Mouse (Mus musculus) forebrain, embryonic 15.5 days (tissue): ENCODE measurements around the gene Krtap24-1. TPM values are rescaled to one million over a fixed set of nuclear protein-coding genes. Genes with fewer than 3 reads are reported as not detected.

Experiments used
- ATAC-seq: fragments of 200-750 bp; cut with Nextera tagmentation; replicated peaks from 2 replicates; pipeline ENCODE4 v1.8.0; 2017; ENCODE audit warnings: mild to moderate bottlenecking, moderate TSS enrichment, moderate library complexity
- H3K27ac ChIP-seq: fragments of 300-500 bp; sonication (generic); replicated peaks from 2 replicates; pipeline ENCODE4 v1.5.1; 2015; ENCODE audit warnings: mild to moderate bottlenecking, inconsistent platforms
- H3K27me3 ChIP-seq: fragments of 300-500 bp; sonication (generic); 2 replicates; pipeline ENCODE4 v1.6.1; 2015; ENCODE audit warnings: inconsistent platforms
- H3K36me3 ChIP-seq: fragments of 300-500 bp; sonication (generic); 2 replicates; pipeline ENCODE4 v1.6.1; 2015; ENCODE audit warnings: mild to moderate bottlenecking, inconsistent platforms
- H3K4me1 ChIP-seq: fragments of 300-500 bp; sonication (generic); 2 replicates; pipeline ENCODE4 v1.6.1; 2015; ENCODE audit warnings: inconsistent platforms
- H3K4me2 ChIP-seq: fragments of 300-500 bp; sonication (generic); replicated peaks from 2 replicates; pipeline ENCODE4 v1.6.1; 2015; ENCODE audit warnings: mild to moderate bottlenecking, inconsistent platforms
- H3K4me3 ChIP-seq: fragments of 300-500 bp; sonication (generic); 2 replicates; pipeline ENCODE4 v1.5.1; 2015; ENCODE audit warnings: mild to moderate bottlenecking, inconsistent platforms
- H3K9ac ChIP-seq: fragments of 300-500 bp; sonication (generic); replicated peaks from 2 replicates; pipeline ENCODE4 v1.6.1; 2015; ENCODE audit warnings: mild to moderate bottlenecking, inconsistent platforms
- H3K9me3 ChIP-seq: fragments of 300-500 bp; sonication (generic); 2 replicates; pipeline ENCODE4 v1.6.1; 2016; ENCODE audit warnings: inconsistent platforms
- WGBS: fragments of 180-500 bp; shearing (Covaris S2); methylation state at CpG from one replicate; pipeline ENCODE4 v1.1.7; 2015; ENCODE audit warnings: mixed read lengths; 5-methylcytosine and 5-hydroxymethylcytosine counted together
- polyA plus RNA-seq: library from polyadenylated mRNA; unstranded; fragments of >200 nt; fragmentation: Nextera tagmentation; extraction: Ambion mirVana; gene quantifications from 2 replicates; pipeline ENCODE4 v1.2.1, GENCODE M21; 2015

Krtap24-1 gene
- polyA plus RNA-seq, 1 experiment from 2014 or later = not detected

DNA sequence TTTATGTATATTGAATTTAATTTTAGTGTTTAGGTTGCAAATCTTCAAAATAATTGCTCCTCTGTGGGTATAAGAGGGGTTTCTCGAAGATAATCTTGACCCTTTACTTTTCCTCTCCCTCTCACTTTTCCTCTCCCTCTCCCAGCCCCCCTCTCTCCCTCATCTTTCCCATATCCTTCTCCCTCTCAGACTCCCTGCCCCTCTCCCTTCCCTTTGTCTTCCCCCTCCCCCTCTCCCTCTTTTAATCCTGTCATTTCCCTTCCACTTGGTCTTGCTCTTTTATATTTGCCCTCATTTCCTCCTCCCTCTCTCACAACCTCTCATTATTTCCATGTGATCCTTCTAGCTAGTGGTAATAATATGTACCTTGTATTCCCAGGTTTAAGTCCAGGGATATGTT lies 9.6 kb downstream of the Krtap24-1 start:
- 21% methylated on average over 1 of the region's 1 CpGs for WGBS
- Histone ChIP-seq H3K4me1 (no peaks in the 10 kb centered on the region), H3K4me2 (no peak overlapping the region), H3K4me3 (no peak overlapping the region), H3K36me3 (no peaks in the 10 kb centered on the region), H3K9ac (no peak overlapping the region), H3K27me3 (no peaks in the 10 kb centered on the region), H3K9me3 (no peaks in the 10 kb centered on the region), H3K27ac (no peak overlapping the region)
- ATAC-seq = no peak

GRCm38 (mm10) chr16:88600303-88600702 lies 11.8 kb downstream of the Krtap24-1 start:
- H3K9me3 ChIP-seq = no peaks in the 10 kb centered on the region
- WGBS = 84% methylated on average over 8 of the region's 8 CpGs
- no peak overlapping the region for H3K4me3 ChIP-seq
- H3K9ac ChIP-seq = no peak overlapping the region
- no peaks in the 10 kb centered on the region for H3K36me3 ChIP-seq
- no peak overlapping the region for H3K27ac ChIP-seq
- no peaks in the 10 kb centered on the region for H3K27me3 ChIP-seq
- H3K4me2 ChIP-seq = no peak overlapping the region
- H3K4me1 ChIP-seq = no peaks in the 10 kb centered on the region
- ATAC-seq = no peak

DNA sequence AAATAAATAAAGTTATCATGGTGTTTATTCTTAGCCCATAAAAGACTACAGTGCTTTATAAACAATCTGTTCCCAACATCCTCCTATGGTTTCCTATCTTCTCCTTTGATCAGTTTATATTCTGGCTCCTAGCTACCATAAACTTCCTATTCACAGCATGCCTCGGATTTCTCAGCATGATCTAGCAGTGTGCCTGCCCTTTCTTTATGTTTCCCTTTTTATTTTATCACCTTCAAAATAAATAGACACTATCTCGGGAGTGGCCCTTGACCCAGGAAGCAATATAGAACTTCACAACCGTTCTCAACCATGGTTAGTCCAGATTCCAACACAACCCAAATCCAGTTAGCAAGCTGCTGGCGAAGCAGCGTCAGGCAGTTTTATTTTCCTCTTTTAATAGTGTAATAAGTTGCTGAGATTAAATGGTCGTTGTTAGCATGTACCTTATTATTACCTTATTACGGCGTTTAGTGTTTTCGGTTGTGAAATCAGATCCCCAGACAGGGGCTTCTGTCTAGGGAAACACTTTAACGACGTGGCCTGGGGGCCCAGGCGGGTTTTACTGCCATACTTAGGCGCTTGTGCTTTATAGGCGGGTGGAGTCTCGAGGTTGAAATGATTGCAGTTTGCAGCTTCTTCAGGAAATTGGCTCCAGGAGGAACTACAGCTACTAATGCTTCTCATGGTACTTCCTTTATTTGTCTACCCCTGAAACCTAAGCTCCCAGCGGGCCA lies 12.4 kb downstream of the Krtap24-1 start:
- Histone ChIP-seq H3K27me3 (no peaks in the 10 kb centered on the region), H3K9me3 (no peaks in the 10 kb centered on the region), H3K9ac (no peak overlapping the region), H3K36me3 (no peaks in the 10 kb centered on the region), H3K4me2 (no peak overlapping the region), H3K4me1 (no peaks in the 10 kb centered on the region), H3K4me3 (no peak overlapping the region), H3K27ac (no peak overlapping the region)
- WGBS = 57% methylated on average over 16 of the region's 16 CpGs
- ATAC-seq = no peak

DNA sequence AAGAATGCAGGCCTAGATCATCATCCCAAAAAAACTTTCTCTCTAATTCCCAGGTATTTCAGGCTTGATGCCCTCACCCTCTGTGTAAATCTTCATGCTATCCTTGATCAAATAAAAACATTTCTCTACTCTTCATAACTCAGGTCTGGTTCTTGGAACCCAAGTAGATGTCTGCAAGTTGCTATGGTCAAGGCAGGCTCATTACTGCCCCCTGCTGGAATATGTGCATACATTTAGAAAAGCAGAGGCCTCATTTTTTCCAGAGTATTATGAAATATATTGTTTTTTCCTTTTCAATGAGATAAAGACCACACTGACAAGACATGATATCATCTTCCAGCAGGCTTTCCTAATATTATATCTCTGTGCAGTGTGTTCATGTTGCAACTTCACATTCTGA lies 19.3 kb downstream of the Krtap24-1 start:
- H3K27me3 ChIP-seq = no peaks in the 10 kb centered on the region
- no peak for ATAC-seq
- H3K27ac ChIP-seq = no peak overlapping the region
- H3K9ac ChIP-seq = no peak overlapping the region
- H3K4me1 ChIP-seq = no peaks in the 10 kb centered on the region
- H3K4me3 ChIP-seq = no peak overlapping the region
- no peaks in the 10 kb centered on the region for H3K36me3 ChIP-seq
- no peak overlapping the region for H3K4me2 ChIP-seq
- no peaks in the 10 kb centered on the region for H3K9me3 ChIP-seq

GRCm38 (mm10) chr16:88583338-88583737 lies 28.7 kb downstream of the Krtap24-1 start:
- H3K9ac ChIP-seq = no peak overlapping the region
- H3K9me3 ChIP-seq = no peaks in the 10 kb centered on the region
- no peaks in the 10 kb centered on the region for H3K36me3 ChIP-seq
- no peak overlapping the region for H3K4me2 ChIP-seq
- 92% methylated on average over 9 of the region's 9 CpGs for WGBS
- H3K27ac ChIP-seq = no peak overlapping the region
- ATAC-seq = no peak
- no peaks in the 10 kb centered on the region for H3K27me3 ChIP-seq
- H3K4me3 ChIP-seq = no peak overlapping the region
- no peaks in the 10 kb centered on the region for H3K4me1 ChIP-seq

GRCm38 (mm10) chr16:88575885-88576679 lies 36.0 kb downstream of the Krtap24-1 start:
- WGBS = 78% methylated on average over 4 of the region's 4 CpGs
- H3K27ac ChIP-seq = no peak overlapping the region
- no peak for ATAC-seq

GRCm38 (mm10) chr16:88572904-88573404 lies 39.1 kb downstream of the Krtap24-1 start:
- no peak for ATAC-seq
- no peak overlapping the region for H3K27ac ChIP-seq
- H3K4me3 ChIP-seq = no peak overlapping the region
- no peaks in the 10 kb centered on the region for H3K36me3 ChIP-seq
- H3K4me1 ChIP-seq = no peaks in the 10 kb centered on the region
- no peak overlapping the region for H3K9ac ChIP-seq
- H3K27me3 ChIP-seq = no peaks in the 10 kb centered on the region
- 83% methylated on average over 5 of the region's 5 CpGs for WGBS
- no peak overlapping the region for H3K4me2 ChIP-seq
- H3K9me3 ChIP-seq = no peaks in the 10 kb centered on the region

More at GRCm38 (mm10) chr16:88575885-88576679, 36.0 kb downstream of the Krtap24-1 start:
- Histone ChIP-seq H3K4me1 (no peaks in the 10 kb centered on the region), H3K4me2 (no peak overlapping the region), H3K9ac (no peak overlapping the region), H3K9me3 (no peaks in the 10 kb centered on the region), H3K4me3 (no peak overlapping the region), H3K36me3 (no peaks in the 10 kb centered on the region), H3K27me3 (no peaks in the 10 kb centered on the region)

DNA sequence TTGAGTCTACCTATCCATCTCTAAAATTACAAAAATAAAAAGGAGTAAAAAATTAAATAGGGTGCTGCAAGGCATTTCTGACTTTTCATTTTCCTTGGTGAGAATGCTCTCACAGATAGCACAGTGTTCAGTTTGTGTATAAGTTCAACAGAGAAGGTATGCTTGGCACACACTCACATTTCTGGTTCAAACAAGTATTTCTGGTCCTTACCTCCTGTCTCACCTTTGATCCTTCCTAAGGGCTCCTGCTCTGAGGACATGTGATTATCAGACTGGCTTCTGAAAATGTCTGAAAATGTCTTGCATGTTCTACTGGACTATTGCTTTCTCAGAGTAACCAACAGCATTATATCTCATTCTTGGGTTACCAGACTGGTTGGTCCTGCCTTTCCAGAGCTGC lies 41.9 kb downstream of the Krtap24-1 start:
- no peak overlapping the region for H3K27ac ChIP-seq
- ATAC-seq = no peak

GRCm38 (mm10) chr16:88569732-88570131 lies 42.3 kb downstream of the Krtap24-1 start:
- no peaks in the 10 kb centered on the region for H3K9me3 ChIP-seq
- H3K4me1 ChIP-seq = no peaks in the 10 kb centered on the region
- no peak overlapping the region for H3K4me2 ChIP-seq
- H3K9ac ChIP-seq = no peak overlapping the region
- H3K27me3 ChIP-seq = no peaks in the 10 kb centered on the region
- H3K4me3 ChIP-seq = no peak overlapping the region
- no peak overlapping the region for H3K27ac ChIP-seq
- no peak for ATAC-seq
- 97% methylated on average over 3 of the region's 3 CpGs for WGBS
- H3K36me3 ChIP-seq = no peaks in the 10 kb centered on the region

More for the DNA sequence above, 41.9 kb downstream of the Krtap24-1 start:
- H3K27me3 ChIP-seq = no peaks in the 10 kb centered on the region
- no peak overlapping the region for H3K4me2 ChIP-seq
- H3K36me3 ChIP-seq = no peaks in the 10 kb centered on the region
- no peaks in the 10 kb centered on the region for H3K4me1 ChIP-seq
- H3K4me3 ChIP-seq = no peak overlapping the region
- no peaks in the 10 kb centered on the region for H3K9me3 ChIP-seq
- H3K9ac ChIP-seq = no peak overlapping the region

- H3K27me3 ChIP-seq = no peaks in the 10 kb centered on the region
- no peak overlapping the region for H3K9ac ChIP-seq
- H3K9me3 ChIP-seq = no peaks in the 10 kb centered on the region
- H3K27ac ChIP-seq = no peak overlapping the region
- no peaks in the 10 kb centered on the region for H3K4me1 ChIP-seq
- 50% methylated on average over 1 of the region's 1 CpGs for WGBS
- no peaks in the 10 kb centered on the region for H3K36me3 ChIP-seq
- no peak overlapping the region for H3K4me2 ChIP-seq
- no peak for ATAC-seq
- H3K4me3 ChIP-seq = no peak overlapping the region
Measured at GRCm38 (mm10) chr16:88569096-88569495, 43.0 kb downstream of the Krtap24-1 start.

DNA sequence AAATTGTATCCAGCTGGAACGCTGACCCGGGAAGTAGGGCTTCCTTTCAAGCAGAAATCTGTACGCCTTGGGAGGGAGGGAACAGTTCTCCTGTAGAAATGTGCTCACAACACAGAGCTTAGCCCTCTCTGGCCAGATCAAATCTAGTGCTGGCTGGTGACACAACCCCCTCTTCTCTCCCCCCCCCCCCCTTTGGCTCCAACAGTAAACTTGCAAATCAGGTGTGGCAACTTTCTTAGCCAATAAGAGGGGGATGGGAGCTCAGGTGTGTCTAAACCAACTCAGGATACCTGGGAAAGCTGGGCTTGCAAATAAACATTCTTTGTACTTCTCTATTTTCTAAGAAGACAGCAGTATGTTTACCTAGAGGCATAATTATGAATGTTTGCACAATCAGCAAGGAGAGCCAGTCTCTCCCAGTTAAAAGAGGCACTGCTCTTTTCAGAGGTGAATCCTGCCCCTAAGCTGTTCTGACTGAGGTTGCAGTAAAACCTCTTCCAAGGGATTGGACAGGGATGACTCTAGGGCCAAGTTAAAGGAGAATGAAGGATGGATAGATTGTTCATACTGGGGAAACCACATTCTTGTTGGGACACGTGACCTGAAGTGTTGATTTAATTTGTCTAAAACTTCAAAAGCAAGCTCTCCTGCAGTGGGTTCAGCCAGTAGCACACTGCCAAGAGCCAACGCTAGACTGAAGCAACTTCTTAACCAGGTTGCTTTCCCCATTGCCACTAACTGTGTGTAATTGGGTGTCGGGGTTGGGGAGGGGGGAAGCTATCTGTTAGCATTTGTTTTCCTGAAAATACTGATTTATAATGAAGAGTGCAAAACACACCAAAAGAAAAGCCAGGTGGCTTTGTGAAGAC lies 48.8 kb downstream of the Krtap24-1 start, which contains the start of gene Cldn8:
Gene Cldn8, minus strand, starts transcription at position 139 of the 869 bp plus-strand sequence.
- Histone ChIP-seq H3K27me3 (no peaks in the 10 kb centered on the region), H3K27ac (no peak within 1 kb of the TSS), H3K4me1 (peaks cover 4% of the 10 kb centered on the region; the same call in 1 of the 2 replicates), H3K4me3 (no peak within 1 kb of the TSS), H3K9ac (no peak within 1 kb of the TSS), H3K4me2 (no peak within 1 kb of the TSS), H3K9me3 (no peaks in the 10 kb centered on the region), H3K36me3 (no peaks in the 10 kb centered on the region)
- 77% methylated on average over 6 of the region's 6 CpGs for WGBS
- no peak for ATAC-seq
